Mouse (Mus musculus) naive thymus-derived CD4-positive, alpha-beta T cell, adult 2 months (primary cell): ENCODE results near the gene Sntb2.
A peak's percentile ranks its signal among the peaks of the same experiment; 100 is the strongest.
"Not testable (repeated sequence)": the region's sequence is repeated elsewhere in the genome, so short reads cannot be mapped to it uniquely, and the experiment has no call there.

Source experiments
- DNase-seq: peaks from one replicate; pipeline ENCODE4 v3.0.0-alpha.2; 2011; ENCODE audit warnings: low read depth

The Sntb2 gene

GRCm38 (mm10) chr8:107033609-107034008 is 98.1 kb downstream of the Sntb2 start:
- not testable (repeated sequence) for DNase-seq

- DNase-seq, result no peak
Measured at GRCm38 (mm10) chr8:107035641-107036040, 100.1 kb downstream of the Sntb2 start.

GRCm38 (mm10) chr8:107036626-107037025 is 101.1 kb downstream of the Sntb2 start:
- no peak for DNase-seq

- DNase-seq, result no peak
Measured at GRCm38 (mm10) chr8:107040632-107041031, 105.1 kb downstream of the Sntb2 start.

- DNase-seq, result no peak
Measured at GRCm38 (mm10) chr8:107045478-107045877, 109.9 kb downstream of the Sntb2 start.

GRCm38 (mm10) chr8:107046976-107047375 is 111.4 kb downstream of the Sntb2 start:
- no peak for DNase-seq

- peak; percentile 84 for DNase-seq
Measured at GRCm38 (mm10) chr8:107048061-107048941, 112.8 kb downstream of the Sntb2 start, which contains the start of gene Pdf. TSS of gene Pdf (minus strand) at chr8:107048614.

GRCm38 (mm10) chr8:107049480-107049879 is 113.9 kb downstream of the Sntb2 start:
- no peak for DNase-seq

GRCm38 (mm10) chr8:107052046-107052445 is 116.5 kb downstream of the Sntb2 start:
- DNase-seq, result no peak

- DNase-seq, result peak; percentile 95
Measured at GRCm38 (mm10) chr8:107056076-107056972, 120.8 kb downstream of the Sntb2 start, which contains the start of the genes Cog8 and Nip7. TSS of gene Cog8 (minus strand) at chr8:107056689. TSS of gene Nip7 (plus strand) at chr8:107056877.

GRCm38 (mm10) chr8:107056973-107057369 is 121.4 kb downstream of the Sntb2 start:
- no peak for DNase-seq

GRCm38 (mm10) chr8:107062613-107063012 is 127.1 kb downstream of the Sntb2 start:
- DNase-seq, result no peak

GRCm38 (mm10) chr8:107065511-107066496 is 130.3 kb downstream of the Sntb2 start, which contains the start of gene Tmed6:
TSS of gene Tmed6 (minus strand) at chr8:107065644.
- no peak for DNase-seq
